Mouse (Mus musculus): ENCODE measurements at regions not wholly inside any gene's neighbourhood (a gene's known extent, or its start where the extent isn't known, plus 50 kb on each side); places are given as distances from the start of the nearest gene placed in this dataset.

- DNase-seq (ENCODE audit: low read depth) = no peak
Measured at GRCm38 (mm10) chr10:6053207-6053606, 131.0 kb upstream of the Rgs17 start.

GRCm38 (mm10) chr10:6043358-6043757 lies 121.2 kb upstream of the Rgs17 start:
- no peak for TF ChIP-seq POLR2A (IDR thresholded peaks at IDR 0.05; ENCODE audit: borderline replicate concordance, extremely low read depth, insufficient read depth, insufficient read length, poor library complexity, severe bottlenecking)
- peak; percentile 58 for DNase-seq (ENCODE audit: low read depth)

More at GRCm38 (mm10) chr10:6053207-6053606, 131.0 kb upstream of the Rgs17 start:
- TF ChIP-seq POLR2A (IDR thresholded peaks at IDR 0.05; ENCODE audit: borderline replicate concordance, extremely low read depth, insufficient read depth, insufficient read length, poor library complexity, severe bottlenecking) = no peak
- TF ChIP-seq CTCF (IDR thresholded peaks at IDR 0.05; ENCODE audit: borderline replicate concordance, extremely low read depth, insufficient read depth, insufficient read length) = no peak

- DNase-seq (ENCODE audit: low read depth) = no peak
- TF ChIP-seq CTCF (IDR thresholded peaks at IDR 0.05; ENCODE audit: borderline replicate concordance, extremely low read depth, insufficient read depth, insufficient read length) (no peak), POLR2A (IDR thresholded peaks at IDR 0.05; ENCODE audit: borderline replicate concordance, extremely low read depth, insufficient read depth, insufficient read length, poor library complexity, severe bottlenecking) (no peak)
Measured at GRCm38 (mm10) chr10:6039771-6040170, 117.6 kb upstream of the Rgs17 start.

- TF ChIP-seq POLR2A (IDR thresholded peaks at IDR 0.05; ENCODE audit: borderline replicate concordance, extremely low read depth, insufficient read depth, insufficient read length, poor library complexity, severe bottlenecking) (no peak), CTCF (IDR thresholded peaks at IDR 0.05; ENCODE audit: borderline replicate concordance, extremely low read depth, insufficient read depth, insufficient read length) (peak; percentile 98)
- DNase-seq (ENCODE audit: low read depth) = peak; percentile 83
Measured at GRCm38 (mm10) chr10:6035792-6036487, 113.7 kb upstream of the Rgs17 start.

- no peak for DNase-seq (ENCODE audit: low read depth)
- TF ChIP-seq CTCF (IDR thresholded peaks at IDR 0.05; ENCODE audit: borderline replicate concordance, extremely low read depth, insufficient read depth, insufficient read length) (no peak), POLR2A (IDR thresholded peaks at IDR 0.05; ENCODE audit: borderline replicate concordance, extremely low read depth, insufficient read depth, insufficient read length, poor library complexity, severe bottlenecking) (no peak)
Measured at GRCm38 (mm10) chr10:6032469-6032868, 110.3 kb upstream of the Rgs17 start.

- TF ChIP-seq CTCF (IDR thresholded peaks at IDR 0.05; ENCODE audit: borderline replicate concordance, extremely low read depth, insufficient read depth, insufficient read length) = no peak
- no peak for TF ChIP-seq POLR2A (IDR thresholded peaks at IDR 0.05; ENCODE audit: borderline replicate concordance, extremely low read depth, insufficient read depth, insufficient read length, poor library complexity, severe bottlenecking)
- no peak for DNase-seq (ENCODE audit: low read depth)
Measured at GRCm38 (mm10) chr10:6027551-6027950, 105.4 kb upstream of the Rgs17 start.

GRCm38 (mm10) chr10:6026317-6026716 lies 104.1 kb upstream of the Rgs17 start:
- peak; percentile 44 for DNase-seq (ENCODE audit: low read depth)
- TF ChIP-seq POLR2A (IDR thresholded peaks at IDR 0.05; ENCODE audit: borderline replicate concordance, extremely low read depth, insufficient read depth, insufficient read length, poor library complexity, severe bottlenecking) (no peak), CTCF (IDR thresholded peaks at IDR 0.05; ENCODE audit: borderline replicate concordance, extremely low read depth, insufficient read depth, insufficient read length) (no peak)

GRCm38 (mm10) chr10:6022609-6023283 lies 100.5 kb upstream of the Rgs17 start:
- no peak for DNase-seq (ENCODE audit: low read depth)
- TF ChIP-seq CTCF (IDR thresholded peaks at IDR 0.05; ENCODE audit: borderline replicate concordance, extremely low read depth, insufficient read depth, insufficient read length) = no peak
- no peak for TF ChIP-seq POLR2A (IDR thresholded peaks at IDR 0.05; ENCODE audit: borderline replicate concordance, extremely low read depth, insufficient read depth, insufficient read length, poor library complexity, severe bottlenecking)

- no peak for DNase-seq (ENCODE audit: low read depth)
- TF ChIP-seq CTCF (IDR thresholded peaks at IDR 0.05; ENCODE audit: borderline replicate concordance, extremely low read depth, insufficient read depth, insufficient read length) (no peak), POLR2A (IDR thresholded peaks at IDR 0.05; ENCODE audit: borderline replicate concordance, extremely low read depth, insufficient read depth, insufficient read length, poor library complexity, severe bottlenecking) (no peak)
Measured at GRCm38 (mm10) chr10:6020944-6021684, 98.9 kb upstream of the Rgs17 start.

GRCm38 (mm10) chr10:6013743-6014142 lies 91.5 kb upstream of the Rgs17 start:
- DNase-seq (ENCODE audit: low read depth) = no peak

GRCm38 (mm10) chr10:6011541-6011940 lies 89.3 kb upstream of the Rgs17 start:
- DNase-seq (ENCODE audit: low read depth) = peak; percentile 34

More at GRCm38 (mm10) chr10:6013743-6014142, 91.5 kb upstream of the Rgs17 start:
- TF ChIP-seq CTCF (IDR thresholded peaks at IDR 0.05; ENCODE audit: borderline replicate concordance, extremely low read depth, insufficient read depth, insufficient read length) (no peak), POLR2A (IDR thresholded peaks at IDR 0.05; ENCODE audit: borderline replicate concordance, extremely low read depth, insufficient read depth, insufficient read length, poor library complexity, severe bottlenecking) (no peak)

More at GRCm38 (mm10) chr10:6011541-6011940, 89.3 kb upstream of the Rgs17 start:
- no peak for TF ChIP-seq POLR2A (IDR thresholded peaks at IDR 0.05; ENCODE audit: borderline replicate concordance, extremely low read depth, insufficient read depth, insufficient read length, poor library complexity, severe bottlenecking)
- no peak for TF ChIP-seq CTCF (IDR thresholded peaks at IDR 0.05; ENCODE audit: borderline replicate concordance, extremely low read depth, insufficient read depth, insufficient read length)

Measured in brain, embryonic 14.5 days (tissue).